Mouse (Mus musculus): ENCODE results near the gene Ccng2. TPM values are rescaled to one million over a fixed set of nuclear protein-coding genes. Genes with fewer than 3 reads are reported as not detected.

Ccng2 gene
- polyA plus RNA-seq, 1 experiment from 2014 or later = 38.0 TPM

DNA sequence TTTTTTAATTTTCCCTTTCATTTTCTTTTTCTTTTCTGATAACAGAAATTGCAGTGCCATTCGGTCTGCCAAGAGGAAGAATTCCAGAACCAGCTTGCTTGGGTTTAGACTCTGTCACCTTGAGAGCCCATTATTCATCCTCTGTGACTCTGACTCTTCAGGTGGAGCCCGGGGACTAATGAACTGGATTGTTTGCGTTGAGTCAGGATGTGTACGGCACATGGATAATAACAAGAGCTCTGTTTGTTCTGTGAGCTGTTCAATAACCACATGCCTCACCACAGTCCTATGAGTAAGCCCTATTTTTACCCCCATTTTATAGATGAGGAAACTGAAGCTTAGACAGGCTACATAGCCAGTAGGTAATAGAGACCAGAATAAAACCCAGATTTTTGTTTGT, 29.7 kb downstream of the Ccng2 start:
- Histone ChIP-seq H3K9ac (no peak overlapping the region), H3K4me3 (no peak overlapping the region), H3K9me3 (replicated peaks) (no peaks in the 10 kb centered on the region), H3K36me3 (no peaks in the 10 kb centered on the region), H3K27ac (no peak overlapping the region), H3K4me2 (no peak overlapping the region), H3K27me3 (no peaks in the 10 kb centered on the region), H3K4me1 (replicated peaks) (no peaks in the 10 kb centered on the region)
- ATAC-seq (replicated peaks; ENCODE audit: insufficient number of reproducible peaks, insufficient read depth, low FRiP score, low read depth) = no peak
- WGBS = 75% methylated on average over 4 of the region's 4 CpGs

DNA sequence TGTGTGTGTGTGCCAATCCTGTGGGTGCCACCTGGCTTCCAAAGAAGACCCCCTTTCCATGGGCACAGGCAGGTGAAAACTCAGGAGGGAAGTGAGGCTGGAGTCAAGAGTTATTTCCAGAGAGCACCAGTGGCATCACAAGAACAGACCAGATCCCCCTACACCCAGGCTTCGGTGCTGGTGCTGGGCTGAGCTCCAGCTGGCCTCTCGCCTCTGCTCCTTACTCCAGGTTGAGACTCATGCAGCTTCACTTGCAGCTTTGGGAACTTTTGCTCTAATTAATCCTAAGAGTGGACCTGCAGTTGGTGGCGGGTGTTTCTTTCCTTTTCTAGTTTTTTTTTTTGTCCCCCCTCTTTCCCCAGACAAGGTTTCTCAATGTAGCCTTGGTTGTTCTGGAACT, 30.3 kb downstream of the Ccng2 start:
- 69% methylated on average over 3 of the region's 3 CpGs for WGBS
- no peak for ATAC-seq (replicated peaks; ENCODE audit: insufficient number of reproducible peaks, insufficient read depth, low FRiP score, low read depth)

DNA sequence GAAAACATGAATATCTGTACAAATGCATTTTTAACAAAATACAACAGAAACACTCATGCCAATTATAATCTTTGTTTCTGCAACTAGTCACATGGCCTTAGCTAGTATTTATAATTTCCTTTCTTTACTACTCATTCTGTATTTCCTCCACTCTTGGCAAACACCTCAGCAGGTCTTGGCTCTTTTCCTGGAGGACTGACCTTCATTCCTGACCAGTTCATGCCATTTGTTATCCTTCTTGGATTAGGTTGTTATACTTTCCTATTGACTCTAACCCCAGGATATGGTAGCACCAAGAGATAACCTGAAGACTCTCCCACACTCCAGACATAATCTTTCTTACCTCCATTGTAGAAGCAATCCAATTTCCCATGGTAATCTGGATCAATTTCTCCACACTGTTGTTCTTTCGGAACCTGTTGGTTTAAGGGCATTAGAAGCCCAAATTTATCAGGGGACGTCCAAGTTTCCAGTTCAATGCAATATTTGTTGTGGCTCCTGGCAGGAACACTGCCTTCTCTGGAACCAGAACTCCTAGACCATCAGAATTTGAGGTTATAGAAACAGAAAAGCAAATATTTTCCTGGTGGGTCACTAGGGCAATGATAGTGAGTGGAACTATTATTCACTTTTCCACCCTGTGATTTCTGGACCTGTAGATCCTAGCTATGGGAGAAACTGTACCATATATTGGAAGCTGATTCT, 38.2 kb downstream of the Ccng2 start:
- Histone ChIP-seq H3K36me3 (no peaks in the 10 kb centered on the region), H3K27me3 (no peaks in the 10 kb centered on the region), H3K9me3 (replicated peaks) (no peaks in the 10 kb centered on the region), H3K4me2 (no peak overlapping the region), H3K4me3 (no peak overlapping the region), H3K27ac (no peak overlapping the region), H3K4me1 (replicated peaks) (no peaks in the 10 kb centered on the region), H3K9ac (no peak overlapping the region)
- no peak for ATAC-seq (replicated peaks; ENCODE audit: insufficient number of reproducible peaks, insufficient read depth, low FRiP score, low read depth)
- WGBS = 71% methylated on average over 2 of the region's 2 CpGs

More for the DNA sequence above, 30.3 kb downstream of the Ccng2 start:
- Histone ChIP-seq H3K9ac (no peak overlapping the region), H3K4me2 (no peak overlapping the region), H3K36me3 (no peaks in the 10 kb centered on the region), H3K27me3 (no peaks in the 10 kb centered on the region), H3K4me3 (no peak overlapping the region), H3K4me1 (replicated peaks) (no peaks in the 10 kb centered on the region), H3K9me3 (replicated peaks) (no peaks in the 10 kb centered on the region), H3K27ac (no peak overlapping the region)

GRCm38 (mm10) chr5:93308909-93309308, 41.9 kb downstream of the Ccng2 start:
- H3K4me2 ChIP-seq = no peak overlapping the region
- no peaks in the 10 kb centered on the region for H3K36me3 ChIP-seq
- H3K9ac ChIP-seq = no peak overlapping the region
- H3K9me3 ChIP-seq (replicated peaks) = no peaks in the 10 kb centered on the region
- no peaks in the 10 kb centered on the region for H3K4me1 ChIP-seq (replicated peaks)
- no peaks in the 10 kb centered on the region for H3K27me3 ChIP-seq
- no peak overlapping the region for H3K4me3 ChIP-seq
- H3K27ac ChIP-seq = no peak overlapping the region
- ATAC-seq (replicated peaks; ENCODE audit: insufficient number of reproducible peaks, insufficient read depth, low FRiP score, low read depth) = no peak
- WGBS = 87% methylated on average over 2 of the region's 2 CpGs

DNA sequence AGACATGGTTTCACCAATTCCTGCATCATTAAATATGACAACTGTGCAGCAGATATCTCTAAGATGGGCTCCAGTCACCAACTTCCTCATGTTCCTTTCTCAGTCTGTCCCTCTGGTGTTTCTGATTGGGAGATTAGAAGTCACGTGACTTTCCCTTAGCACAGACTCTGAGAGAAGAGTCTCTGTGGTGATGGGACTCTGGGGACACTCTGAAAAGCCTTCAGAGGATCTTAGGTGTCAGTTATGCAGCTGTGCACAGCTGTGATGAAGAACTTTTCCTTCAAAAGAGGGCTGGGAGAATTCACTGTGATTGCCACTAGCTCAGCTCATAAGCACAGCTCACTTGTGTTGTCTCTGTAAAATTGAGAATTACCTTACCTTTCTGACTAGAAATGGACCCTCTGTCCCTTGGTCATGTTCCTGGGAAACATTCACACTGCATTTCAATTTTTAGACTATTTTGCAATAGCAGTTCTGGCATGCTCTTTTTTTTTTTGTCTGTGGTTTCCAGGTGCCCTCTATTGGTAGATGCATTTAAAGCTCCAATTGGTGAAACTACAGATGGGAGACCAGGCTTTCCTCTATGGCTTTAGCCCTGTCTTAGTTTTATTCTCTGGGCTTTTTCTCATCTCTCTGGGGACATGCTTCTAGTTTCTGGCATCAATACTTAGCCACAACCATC, 56.4 kb downstream of the Ccng2 start:
- no peaks in the 10 kb centered on the region for H3K4me1 ChIP-seq (replicated peaks)
- H3K4me3 ChIP-seq = no peak overlapping the region
- H3K36me3 ChIP-seq = no peaks in the 10 kb centered on the region
- H3K27ac ChIP-seq = no peak overlapping the region
- H3K9ac ChIP-seq = no peak overlapping the region
- H3K9me3 ChIP-seq (replicated peaks) = no peaks in the 10 kb centered on the region
- no peak overlapping the region for H3K4me2 ChIP-seq
- 36% methylated on average over 1 of the region's 1 CpGs for WGBS
- no peak for ATAC-seq (replicated peaks; ENCODE audit: insufficient number of reproducible peaks, insufficient read depth, low FRiP score, low read depth)
- H3K27me3 ChIP-seq = no peaks in the 10 kb centered on the region

Other genes starting within 250 kb of the Ccng2 start
- gene Sowahb, start 222.2 kb upstream of the Ccng2 start, polyA plus RNA-seq (2015; fragmentation: Nextera tagmentation; extraction: Ambion mirVana) = 0.09 and 0.25 TPM in 2 replicates
- gene Sept11, start 173.8 kb upstream of the Ccng2 start, polyA plus RNA-seq (2015; fragmentation: Nextera tagmentation; extraction: Ambion mirVana) = 79.0 and 94.5 TPM in 2 replicates
- gene Ccni, start 60.8 kb upstream of the Ccng2 start, polyA plus RNA-seq (2015; fragmentation: Nextera tagmentation; extraction: Ambion mirVana) = 90.3 and 93.6 TPM in 2 replicates
- gene 2010109A12Rik, start 60.7 kb upstream of the Ccng2 start, polyA plus RNA-seq (2015; fragmentation: Nextera tagmentation; extraction: Ambion mirVana) = 1.3 and 2.5 TPM in 2 replicates

Measured in heart, embryonic 15.5 days (tissue).